Mouse (Mus musculus): ENCODE data around the gene Gins2. TPM values are rescaled to one million over a fixed set of nuclear protein-coding genes. Genes with fewer than 3 reads are reported as not detected.

The Gins2 gene
- polyA plus RNA-seq (2015; fragmentation: Nextera tagmentation; extraction: Ambion mirVana) = 23.1 and 23.7 TPM in 2 replicates

DNA sequence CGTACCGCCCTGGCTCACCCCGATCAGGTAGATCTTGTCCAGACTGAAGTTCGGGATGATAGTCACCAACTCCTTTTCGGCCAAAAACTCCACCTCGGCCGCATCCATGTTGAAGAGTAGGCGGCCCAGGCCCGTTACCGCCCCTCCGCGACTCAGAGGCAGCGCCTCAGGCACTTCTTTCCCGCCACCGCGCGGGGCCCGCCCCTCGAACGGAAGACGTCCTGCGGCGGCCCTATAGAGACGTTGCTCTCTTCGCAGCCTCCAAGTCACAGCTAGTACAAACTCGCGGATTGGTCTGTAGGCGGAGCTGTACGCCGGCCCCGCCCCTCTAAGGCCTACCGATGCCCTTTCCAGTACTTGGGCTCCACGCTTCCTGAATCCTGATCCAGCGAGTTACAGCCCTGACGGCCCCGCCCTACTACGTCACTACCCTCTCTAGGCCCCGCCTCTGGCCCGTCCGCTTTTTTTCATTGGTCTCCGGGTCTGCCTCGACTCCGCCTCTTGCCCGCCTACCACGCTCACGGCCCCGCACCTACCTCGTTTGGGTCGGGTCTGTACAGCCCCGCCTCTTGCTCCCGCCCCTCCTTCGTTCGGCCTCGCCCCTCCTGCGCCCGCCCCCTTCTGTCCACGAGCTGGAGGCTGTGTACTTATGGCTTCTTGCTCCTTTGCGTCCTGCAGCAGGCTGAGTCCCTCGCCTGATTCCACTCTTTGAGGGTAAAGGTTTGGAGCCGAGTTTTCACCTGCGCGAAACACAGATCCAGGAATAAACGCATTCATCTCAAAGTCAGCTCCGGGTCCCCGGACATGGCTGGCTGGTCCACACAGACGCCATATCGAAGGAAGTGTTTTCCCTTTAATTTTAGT, at the start of gene Gins2:
Gins2 (minus strand) TSS at position 397 of the 864 bp plus-strand sequence.
- Histone ChIP-seq H3K4me3 (ENCODE audit: low read depth, low read length) (peak within 1 kb of the TSS; percentile 53), H3K36me3 (ENCODE audit: control insufficient read depth, insufficient read depth) (no peaks in the 10 kb centered on the region; the same call in 1 of the 2 replicates), H3K27ac (ENCODE audit: low read depth, low read length) (no peak within 1 kb of the TSS), H3K4me1 (replicated peaks; ENCODE audit: control insufficient read depth, insufficient read depth, low read length) (no peaks in the 10 kb centered on the region), H3K4me2 (replicated peaks; ENCODE audit: low read depth) (peak within 1 kb of the TSS; percentile 92), H3K9me3 (ENCODE audit: control insufficient read depth) (no peaks in the 10 kb centered on the region), H3K27me3 (replicated peaks; ENCODE audit: control insufficient read depth, insufficient read depth, low read length) (no peaks in the 10 kb centered on the region), H3K9ac (ENCODE audit: low read depth, low read length) (peak within 1 kb of the TSS; percentile 52)
- WGBS = under 1% methylated on average over 67 of the region's 67 CpGs
- TF ChIP-seq CTCF (IDR thresholded peaks at IDR 0.05; ENCODE audit: low read depth) = 0 out of 2 replicates have a peak, but pooled peaks have one; percentile 28
- ATAC-seq = peak; percentile 99

DNA sequence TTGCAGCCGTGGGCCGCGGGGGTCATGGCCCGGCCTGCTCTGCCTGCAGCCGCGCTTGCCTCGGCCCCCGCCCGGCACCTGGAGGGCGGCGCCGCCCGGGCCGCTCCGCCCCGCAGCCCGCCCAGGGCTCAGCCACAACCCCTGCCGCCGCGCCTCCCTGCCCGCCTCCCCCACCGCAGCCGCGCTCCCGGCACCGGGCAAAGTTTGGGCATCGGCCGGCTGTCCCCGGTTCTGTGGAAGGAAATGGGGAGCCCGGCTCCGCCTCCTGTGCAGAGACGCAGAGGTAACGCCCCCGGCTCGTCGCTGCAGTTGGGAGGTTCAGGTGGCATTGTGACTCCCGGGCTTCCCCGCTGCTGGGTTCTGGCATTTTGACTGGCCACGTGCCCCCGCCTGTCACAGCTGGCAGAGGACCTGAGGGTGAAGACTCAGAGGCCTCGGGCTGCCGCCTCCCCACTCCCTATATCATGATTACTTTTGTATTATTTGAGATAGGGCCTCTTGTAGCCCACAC, 45.3 kb upstream of the Gins2 start:
- no peaks in the 10 kb centered on the region for H3K9me3 ChIP-seq (ENCODE audit: control insufficient read depth)
- H3K36me3 ChIP-seq (ENCODE audit: control insufficient read depth, insufficient read depth) = no peaks in the 10 kb centered on the region
- H3K27me3 ChIP-seq (replicated peaks; ENCODE audit: control insufficient read depth, insufficient read depth, low read length) = 0 out of 2 replicates have a peak, but pooled peaks cover 7% of the 10 kb centered on the region
- no peaks in the 10 kb centered on the region for H3K4me1 ChIP-seq (replicated peaks; ENCODE audit: control insufficient read depth, insufficient read depth, low read length)
- H3K9ac ChIP-seq (ENCODE audit: low read depth, low read length) = peak overlapping the region; percentile 34; the same call in 1 of the 2 replicates
- peak overlapping the region; percentile 99 for H3K4me2 ChIP-seq (replicated peaks; ENCODE audit: low read depth)
- H3K27ac ChIP-seq (ENCODE audit: low read depth, low read length) = no peak overlapping the region
- peak overlapping the region; percentile 54 for H3K4me3 ChIP-seq (ENCODE audit: low read depth, low read length)
- ATAC-seq = peak; percentile 77
- under 1% methylated on average over 42 of the region's 42 CpGs for WGBS
- TF ChIP-seq CTCF (IDR thresholded peaks at IDR 0.05; ENCODE audit: low read depth) = no peak

DNA sequence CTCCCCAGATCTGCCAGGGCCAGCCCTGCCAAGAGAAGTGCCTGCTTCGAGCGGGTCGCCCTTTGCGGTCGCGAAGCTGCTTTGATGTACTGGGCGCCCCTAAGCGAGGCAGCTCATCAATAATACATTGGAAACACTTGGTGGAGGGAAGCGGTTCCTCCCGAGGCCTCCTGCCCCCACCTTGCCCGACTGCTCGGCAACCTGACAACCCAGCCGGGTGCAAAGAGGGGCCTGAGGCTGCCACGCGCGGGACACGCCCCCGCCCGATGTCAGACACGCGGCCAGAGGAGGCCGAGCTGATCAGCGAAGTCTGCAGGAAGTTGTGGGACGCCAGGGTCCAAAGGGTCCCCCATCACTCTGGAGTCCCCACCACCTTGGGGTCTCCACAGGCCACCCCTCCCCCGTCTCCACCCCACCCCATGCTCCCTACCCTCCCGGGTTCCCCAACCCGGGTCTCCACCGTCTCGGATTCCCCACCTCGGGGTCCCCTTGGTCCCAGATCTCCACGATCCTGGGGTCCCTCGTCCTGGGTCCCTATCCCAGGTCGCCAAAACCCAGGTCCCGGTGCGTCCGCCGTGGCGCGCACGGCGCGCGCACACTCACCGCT, 44.7 kb upstream of the Gins2 start:
- Histone ChIP-seq H3K4me3 (ENCODE audit: low read depth, low read length) (peak overlapping the region; percentile 54), H3K9ac (ENCODE audit: low read depth, low read length) (peak overlapping the region; percentile 34; the same call in 1 of the 2 replicates), H3K27ac (ENCODE audit: low read depth, low read length) (no peak overlapping the region), H3K9me3 (ENCODE audit: control insufficient read depth) (no peaks in the 10 kb centered on the region), H3K36me3 (ENCODE audit: control insufficient read depth, insufficient read depth) (no peaks in the 10 kb centered on the region), H3K27me3 (replicated peaks; ENCODE audit: control insufficient read depth, insufficient read depth, low read length) (0 out of 2 replicates have a peak, but pooled peaks cover 7% of the 10 kb centered on the region), H3K4me2 (replicated peaks; ENCODE audit: low read depth) (peak overlapping the region; percentile 99), H3K4me1 (replicated peaks; ENCODE audit: control insufficient read depth, insufficient read depth, low read length) (no peaks in the 10 kb centered on the region)
- ATAC-seq = peak; percentile 16; the same call in 1 of the 2 replicates
- no peak for TF ChIP-seq CTCF (IDR thresholded peaks at IDR 0.05; ENCODE audit: low read depth)
- 4% methylated on average over 43 of the region's 44 CpGs for WGBS

DNA sequence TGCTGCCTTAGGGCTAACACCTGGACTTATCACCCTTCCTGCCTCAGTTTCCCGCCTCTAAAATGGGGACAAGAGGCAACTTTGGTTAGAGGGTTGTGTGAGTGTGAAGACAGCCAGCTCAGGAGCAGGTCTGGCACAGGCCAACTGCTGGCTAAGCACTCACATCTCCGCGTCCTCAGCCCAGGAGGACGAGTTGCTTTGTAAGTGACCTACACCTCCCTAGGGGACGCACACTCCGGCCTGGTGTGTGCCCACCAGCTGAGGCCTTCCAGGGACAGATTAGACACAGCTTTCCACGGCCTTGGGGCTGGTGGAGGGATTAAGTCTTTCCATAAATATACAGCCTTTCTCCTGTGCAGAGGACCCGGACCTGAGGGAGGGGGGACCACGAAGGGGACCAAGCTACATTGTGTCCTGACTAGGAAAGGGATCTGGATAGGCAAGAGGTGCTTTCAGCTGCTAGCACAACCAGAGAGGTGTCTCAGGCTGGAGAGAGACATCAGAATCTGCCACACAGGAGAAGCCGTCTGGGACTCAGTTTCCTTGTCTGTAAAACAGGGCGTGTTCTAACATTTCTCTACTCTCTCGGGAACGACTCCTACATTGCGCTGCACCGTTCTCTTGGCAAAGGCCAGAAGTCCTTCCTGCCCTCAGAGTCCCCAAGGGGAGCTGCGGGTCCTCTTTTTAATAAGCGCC, 44.0 kb upstream of the Gins2 start:
- peak overlapping the region; percentile 99 for H3K4me2 ChIP-seq (replicated peaks; ENCODE audit: low read depth)
- TF ChIP-seq CTCF (IDR thresholded peaks at IDR 0.05; ENCODE audit: low read depth) = no peak
- H3K27me3 ChIP-seq (replicated peaks; ENCODE audit: control insufficient read depth, insufficient read depth, low read length) = 0 out of 2 replicates have a peak, but pooled peaks cover 7% of the 10 kb centered on the region
- no peak overlapping the region for H3K9ac ChIP-seq (ENCODE audit: low read depth, low read length)
- no peaks in the 10 kb centered on the region for H3K9me3 ChIP-seq (ENCODE audit: control insufficient read depth)
- 49% methylated on average over 17 of the region's 17 CpGs for WGBS
- no peak overlapping the region for H3K4me3 ChIP-seq (ENCODE audit: low read depth, low read length)
- no peaks in the 10 kb centered on the region for H3K36me3 ChIP-seq (ENCODE audit: control insufficient read depth, insufficient read depth)
- H3K4me1 ChIP-seq (replicated peaks; ENCODE audit: control insufficient read depth, insufficient read depth, low read length) = no peaks in the 10 kb centered on the region
- ATAC-seq = no peak
- H3K27ac ChIP-seq (ENCODE audit: low read depth, low read length) = no peak overlapping the region

DNA sequence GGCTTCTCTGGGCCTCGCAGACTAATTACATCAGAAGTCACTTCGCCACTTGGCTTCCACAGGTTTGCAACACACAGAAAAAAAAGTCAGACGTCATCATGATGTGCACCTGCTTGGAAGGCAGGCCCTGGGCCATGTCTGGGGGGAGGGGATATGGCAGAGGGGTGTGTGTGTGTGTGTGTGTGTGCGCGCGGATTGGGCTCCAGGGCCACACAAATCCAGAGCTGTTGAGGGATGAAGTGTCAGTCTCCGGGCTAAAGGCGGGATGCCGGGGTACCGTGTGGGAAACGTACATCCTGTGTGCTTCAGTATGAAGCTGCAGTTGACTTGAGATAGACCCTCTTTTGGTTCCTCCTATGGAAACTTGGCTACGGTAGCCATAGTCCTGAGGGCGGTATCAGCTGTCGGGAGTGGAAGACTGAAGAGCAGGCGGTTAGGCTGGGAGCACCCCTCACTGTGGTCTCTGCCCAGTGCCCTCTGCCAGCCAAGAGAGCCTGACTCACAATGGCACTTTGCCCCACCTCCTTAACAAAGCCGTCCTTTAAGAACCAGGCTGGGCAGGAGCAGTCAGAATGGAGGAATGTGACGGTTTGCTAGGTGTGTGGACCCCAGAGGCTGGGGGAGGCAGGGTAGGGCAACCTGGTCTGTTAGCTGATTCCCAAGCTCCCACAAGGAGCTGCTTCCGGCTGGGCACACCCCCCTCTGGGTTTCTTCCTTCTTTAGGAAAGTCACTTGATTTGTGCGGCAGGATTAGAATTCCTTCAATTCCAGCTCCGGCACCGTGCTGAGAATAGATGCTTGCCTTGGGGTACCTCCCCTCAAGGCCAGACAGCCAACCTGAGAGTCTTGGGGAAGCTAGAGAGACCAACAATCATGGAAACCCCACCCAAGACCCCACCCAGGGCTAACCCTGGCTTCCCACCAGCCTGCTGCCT, 42.6 kb upstream of the Gins2 start:
- Histone ChIP-seq H3K36me3 (ENCODE audit: control insufficient read depth, insufficient read depth) (no peaks in the 10 kb centered on the region), H3K4me2 (replicated peaks; ENCODE audit: low read depth) (no peak overlapping the region), H3K27me3 (replicated peaks; ENCODE audit: control insufficient read depth, insufficient read depth, low read length) (0 out of 2 replicates have a peak, but pooled peaks cover 7% of the 10 kb centered on the region), H3K9ac (ENCODE audit: low read depth, low read length) (no peak overlapping the region), H3K4me1 (replicated peaks; ENCODE audit: control insufficient read depth, insufficient read depth, low read length) (no peaks in the 10 kb centered on the region), H3K4me3 (ENCODE audit: low read depth, low read length) (no peak overlapping the region), H3K9me3 (ENCODE audit: control insufficient read depth) (no peaks in the 10 kb centered on the region), H3K27ac (ENCODE audit: low read depth, low read length) (no peak overlapping the region)
- no peak for ATAC-seq
- 78% methylated on average over 21 of the region's 21 CpGs for WGBS
- TF ChIP-seq CTCF (IDR thresholded peaks at IDR 0.05; ENCODE audit: low read depth) = no peak

Measured in intestine, postnatal 0 days (tissue).